Mouse (Mus musculus) erythroblast, embryonic 14.5 days (primary cell): Measurements from ENCODE around the gene Rdh13. TPM values are rescaled to one million over a fixed set of nuclear protein-coding genes. Genes with fewer than 3 reads are reported as not detected.

Experiments used
- H3K27me3 ChIP-seq: 2 replicates; pipeline ENCODE4 v1.6.1; 2012; ENCODE audit warnings: inconsistent platforms; ENCODE audit not compliant: control insufficient read depth
- H3K36me3 ChIP-seq: 2 replicates; pipeline ENCODE4 v1.6.1; 2012; ENCODE audit warnings: mild to moderate bottlenecking, inconsistent platforms; ENCODE audit not compliant: control insufficient read depth
- H3K4me1 ChIP-seq: 2 replicates; pipeline ENCODE4 v1.6.1; 2012; ENCODE audit warnings: inconsistent platforms; ENCODE audit not compliant: control insufficient read depth
- H3K4me3 ChIP-seq: replicated peaks from 2 replicates; pipeline ENCODE3; 2012; ENCODE audit warnings: moderate library complexity, mild to moderate bottlenecking, inconsistent platforms
- H3K9me3 ChIP-seq: 2 replicates; pipeline ENCODE4 v1.6.1; 2012; ENCODE audit warnings: low read length, inconsistent platforms, mixed read lengths; ENCODE audit not compliant: control insufficient read depth
- GATA1 ChIP-seq: IDR thresholded peaks from 2 replicates; pipeline ENCODE4 v1.6.1; 2012; ENCODE audit warnings: low read length, inconsistent platforms, mixed read lengths
- TAL1 ChIP-seq: IDR thresholded peaks from 3 replicates; pipeline ENCODE4 v1.6.1; 2012; ENCODE audit warnings: low read length, inconsistent platforms, mixed read lengths
- polyA plus RNA-seq: library from polyadenylated mRNA; stranded (reverse); fragments of >175 nt; gene quantifications from 2 replicates; pipeline ENCODE4 v1.2.3, GENCODE M21; 2012

Rdh13 gene
- polyA plus RNA-seq, 1 experiment, result 0.02 TPM

DNA sequence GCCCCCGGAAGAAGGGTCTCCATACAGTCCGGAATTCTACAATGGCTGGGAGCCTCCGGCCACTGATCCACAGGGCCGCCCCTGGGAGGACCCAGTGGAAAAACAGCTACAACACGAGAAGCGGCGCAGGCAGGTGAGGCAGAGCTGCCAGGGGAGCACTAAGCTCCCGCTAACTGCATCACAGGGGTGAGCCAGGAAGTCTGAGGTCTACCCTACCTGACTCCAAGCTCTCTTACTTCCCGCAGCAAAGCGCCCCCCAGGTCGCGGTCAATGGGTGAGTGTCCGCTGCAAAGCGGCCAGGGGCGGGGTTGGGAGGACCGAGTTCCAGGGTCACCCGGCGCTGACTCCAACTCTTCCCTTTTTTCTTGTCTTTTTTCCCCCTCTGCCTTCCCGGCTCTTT, 28.5 kb upstream of the Rdh13 start:
- Histone ChIP-seq H3K4me1 (peaks cover 6% of the 10 kb centered on the region), H3K27me3 (peaks cover 96% of the 10 kb centered on the region), H3K9me3 (no peaks in the 10 kb centered on the region), H3K4me3 (no peak overlapping the region), H3K36me3 (no peaks in the 10 kb centered on the region)
- no peak for TF ChIP-seq TAL1
- no peak for TF ChIP-seq GATA1

- H3K4me3 ChIP-seq, result no peak overlapping the region
- peaks cover 6% of the 10 kb centered on the region for H3K4me1 ChIP-seq
- TF ChIP-seq GATA1, result no peak
- H3K36me3 ChIP-seq, result no peaks in the 10 kb centered on the region
- H3K9me3 ChIP-seq, result no peaks in the 10 kb centered on the region
- H3K27me3 ChIP-seq, result peaks cover 73% of the 10 kb centered on the region
Measured at GRCm38 (mm10) chr7:4471179-4471555, 25.7 kb upstream of the Rdh13 start.

- Histone ChIP-seq H3K36me3 (no peaks in the 10 kb centered on the region), H3K4me3 (no peak overlapping the region), H3K27me3 (peaks cover 70% of the 10 kb centered on the region), H3K4me1 (peaks cover 6% of the 10 kb centered on the region), H3K9me3 (no peaks in the 10 kb centered on the region)
- no peak for TF ChIP-seq TAL1
- TF ChIP-seq GATA1, result no peak
Measured at GRCm38 (mm10) chr7:4470275-4471178, 25.1 kb upstream of the Rdh13 start.

DNA sequence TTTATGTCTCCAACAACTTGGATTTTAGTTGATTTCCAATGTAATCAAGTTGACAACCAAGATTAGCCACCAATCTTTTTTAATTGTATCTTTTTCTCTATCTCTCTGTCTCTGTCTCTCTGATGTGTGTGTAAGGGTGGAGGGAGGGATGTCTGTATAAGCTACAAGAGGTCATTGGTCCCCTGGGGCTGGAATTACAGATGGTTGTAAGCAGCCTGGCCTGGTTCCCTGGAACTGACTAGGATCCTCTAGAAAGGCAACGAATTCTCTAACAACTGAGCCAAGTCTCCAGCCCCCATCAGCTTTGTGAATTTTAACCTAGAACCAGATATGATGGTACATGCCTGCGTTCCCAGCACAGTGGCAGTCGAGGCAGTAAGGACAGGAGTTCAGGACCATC, 22.4 kb upstream of the Rdh13 start:
- H3K4me3 ChIP-seq, result no peak overlapping the region
- H3K36me3 ChIP-seq, result no peaks in the 10 kb centered on the region
- H3K27me3 ChIP-seq, result peaks cover 51% of the 10 kb centered on the region
- peaks cover 6% of the 10 kb centered on the region for H3K4me1 ChIP-seq
- no peaks in the 10 kb centered on the region for H3K9me3 ChIP-seq
- TF ChIP-seq GATA1, result no peak
- TF ChIP-seq TAL1, result no peak

DNA sequence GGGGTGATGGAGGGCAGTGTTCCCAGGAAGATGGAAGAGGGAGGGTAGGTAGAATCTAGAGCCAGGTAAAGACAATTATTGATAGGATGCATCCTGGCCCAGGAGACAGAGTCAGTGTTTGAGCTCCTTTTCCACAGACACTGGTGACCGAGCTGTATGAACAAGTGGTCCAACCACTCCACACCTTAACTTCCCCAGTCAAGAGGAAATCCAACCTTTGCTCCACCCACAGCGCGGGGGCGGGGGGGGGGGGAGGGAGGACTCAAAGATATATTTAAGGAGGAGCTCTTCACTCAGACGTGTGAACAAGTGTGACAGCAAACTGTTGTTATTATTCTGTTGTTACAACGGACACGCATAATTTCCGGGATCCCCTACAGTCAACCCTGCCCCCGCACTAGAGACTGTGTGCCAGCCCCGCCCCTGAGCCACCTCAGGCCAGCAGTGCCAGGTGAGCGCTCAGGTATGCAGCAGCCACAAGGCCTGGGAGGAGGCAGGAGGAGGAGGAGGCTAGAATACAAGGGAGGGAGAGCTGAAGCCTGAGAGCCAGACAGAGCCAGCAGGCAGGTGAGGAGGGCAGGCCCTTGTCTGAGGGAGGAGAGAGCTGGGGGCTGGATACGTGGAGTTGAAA, 18.9 kb upstream of the Rdh13 start:
- H3K4me1 ChIP-seq, result no peaks in the 10 kb centered on the region; the same call in 1 of the 2 replicates
- no peak for TF ChIP-seq TAL1
- TF ChIP-seq GATA1, result no peak
- peaks cover 16% of the 10 kb centered on the region for H3K27me3 ChIP-seq
- H3K9me3 ChIP-seq, result no peaks in the 10 kb centered on the region
- no peaks in the 10 kb centered on the region for H3K36me3 ChIP-seq
- H3K4me3 ChIP-seq, result no peak overlapping the region

DNA sequence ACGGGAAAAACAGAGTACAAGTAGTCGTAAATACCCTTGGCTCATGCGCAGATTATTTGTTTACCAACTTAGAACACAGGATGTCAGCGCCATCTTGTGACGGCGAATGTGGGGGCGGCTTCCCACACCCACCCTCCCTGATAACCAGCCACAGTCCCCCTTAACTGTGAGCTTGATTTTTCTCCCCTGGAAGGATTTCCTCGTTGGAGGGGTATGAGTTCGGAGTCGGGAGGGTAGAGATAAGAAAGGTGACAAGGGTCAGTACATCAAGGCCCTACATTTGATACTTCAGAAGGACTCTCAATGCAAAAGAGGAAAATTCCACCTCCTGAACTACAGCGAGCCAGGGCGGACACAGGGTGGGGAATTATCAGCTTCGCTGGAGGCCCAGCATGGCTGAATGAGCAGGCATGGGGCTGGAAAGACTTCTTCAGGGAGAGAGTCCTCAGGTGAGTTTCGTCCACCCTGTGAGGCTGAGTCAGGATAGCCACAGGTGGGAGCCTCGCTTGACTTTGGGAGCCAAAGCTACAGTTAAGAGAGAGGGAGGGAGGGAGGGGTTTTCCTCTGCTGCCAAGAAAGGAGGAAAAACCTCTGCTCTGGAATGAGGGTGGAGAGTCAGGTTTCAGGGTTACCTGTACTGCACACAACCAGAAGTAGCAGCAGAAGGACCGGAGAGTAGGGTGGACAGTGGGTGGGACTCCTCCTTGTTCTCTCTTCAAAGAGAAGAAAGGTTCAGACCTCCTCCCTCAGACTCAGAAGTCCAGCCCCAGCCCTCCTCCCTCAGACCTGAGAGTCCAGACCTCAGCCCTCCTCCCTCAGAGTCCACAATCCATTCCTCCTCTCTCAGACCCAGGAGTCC, 15.4 kb upstream of the Rdh13 start, which contains the start of gene Eps8l1:
Eps8l1 (plus strand) TSS at position 99 of the 859 bp plus-strand sequence.
- Histone ChIP-seq H3K4me3 (no peak within 1 kb of the TSS), H3K4me1 (no peaks in the 10 kb centered on the region; the same call in 1 of the 2 replicates), H3K27me3 (peaks cover 8% of the 10 kb centered on the region), H3K36me3 (no peaks in the 10 kb centered on the region), H3K9me3 (no peaks in the 10 kb centered on the region)
- TF ChIP-seq GATA1, result no peak
- no peak for TF ChIP-seq TAL1

DNA sequence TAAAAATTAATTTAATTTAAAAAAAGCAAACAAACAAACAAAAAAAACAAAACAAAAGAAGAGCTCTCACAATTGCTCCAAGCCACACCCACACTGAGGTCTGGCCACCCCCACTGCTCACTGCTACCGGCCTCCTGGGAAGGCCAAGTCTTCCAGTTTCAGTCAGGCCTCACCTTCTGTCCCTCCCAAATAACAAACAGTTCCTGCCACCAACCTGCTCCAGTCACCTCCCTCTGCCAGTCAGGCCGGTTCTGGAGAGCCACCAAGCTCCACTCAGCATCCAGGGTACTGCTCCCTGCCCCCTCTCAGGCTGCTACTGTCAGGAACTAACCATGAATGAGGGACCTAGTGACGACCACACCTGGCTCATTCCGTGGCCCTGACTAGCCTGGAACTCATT, 7.2 kb upstream of the Rdh13 start:
- H3K4me1 ChIP-seq, result peaks cover 7% of the 10 kb centered on the region
- no peaks in the 10 kb centered on the region for H3K27me3 ChIP-seq
- no peaks in the 10 kb centered on the region for H3K9me3 ChIP-seq
- H3K4me3 ChIP-seq, result no peak overlapping the region
- TF ChIP-seq GATA1, result no peak
- TF ChIP-seq TAL1, result no peak
- no peaks in the 10 kb centered on the region for H3K36me3 ChIP-seq

DNA sequence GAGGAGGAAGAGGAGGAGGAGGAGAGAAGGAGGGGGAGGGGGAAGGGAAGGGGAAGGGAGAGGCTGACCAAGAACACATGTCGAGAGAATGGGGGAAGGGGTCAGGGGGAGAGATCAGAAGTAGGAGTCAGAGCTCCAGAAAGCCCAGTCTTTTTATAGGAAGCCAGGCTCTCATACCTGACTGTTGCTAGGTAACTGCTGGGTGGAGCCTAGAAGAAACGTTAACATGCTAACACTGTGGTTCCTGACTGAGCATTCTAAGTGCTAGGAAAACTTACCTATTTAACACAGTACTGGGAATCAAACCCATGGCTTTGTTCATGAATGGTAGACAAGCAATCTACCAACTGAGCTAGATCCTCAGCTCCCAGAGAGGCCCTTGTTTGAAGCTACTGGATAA, 3.8 kb upstream of the Rdh13 start:
- H3K36me3 ChIP-seq, result no peaks in the 10 kb centered on the region; the same call in 1 of the 2 replicates
- TF ChIP-seq TAL1, result no peak
- no peak for TF ChIP-seq GATA1
- no peaks in the 10 kb centered on the region for H3K9me3 ChIP-seq
- H3K4me3 ChIP-seq, result no peak overlapping the region
- no peaks in the 10 kb centered on the region for H3K27me3 ChIP-seq
- H3K4me1 ChIP-seq, result peaks cover 24% of the 10 kb centered on the region
